Mouse (Mus musculus) ES-CJ7 (cell line): ENCODE results near the gene Lix1.

Source experiments
- DNase-seq: peaks from one replicate; pipeline ENCODE4 v3.0.0; 2011; ENCODE audit warnings: low read depth, low spot score

Lix1 gene

DNA sequence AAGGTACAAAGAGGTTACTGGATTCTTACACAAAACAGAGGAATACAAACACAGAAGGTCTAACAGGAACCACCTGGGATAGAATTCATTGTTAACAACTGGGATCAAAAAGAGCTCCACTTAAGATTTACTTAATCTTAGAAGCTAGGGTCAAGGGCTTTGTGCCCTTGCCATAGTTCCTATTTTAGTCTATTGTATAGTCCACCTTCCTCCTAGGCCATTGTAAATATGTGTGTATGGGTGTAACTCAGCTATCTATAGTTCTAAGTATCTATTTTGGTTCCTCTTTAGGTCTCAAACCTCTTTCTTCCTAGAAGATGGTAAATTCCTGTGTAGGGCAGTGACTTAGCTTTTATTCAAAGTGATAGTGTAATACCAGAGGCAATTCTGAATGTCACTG is 93.8 kb downstream of the Lix1 start:
- DNase-seq = peak; percentile 32

DNA sequence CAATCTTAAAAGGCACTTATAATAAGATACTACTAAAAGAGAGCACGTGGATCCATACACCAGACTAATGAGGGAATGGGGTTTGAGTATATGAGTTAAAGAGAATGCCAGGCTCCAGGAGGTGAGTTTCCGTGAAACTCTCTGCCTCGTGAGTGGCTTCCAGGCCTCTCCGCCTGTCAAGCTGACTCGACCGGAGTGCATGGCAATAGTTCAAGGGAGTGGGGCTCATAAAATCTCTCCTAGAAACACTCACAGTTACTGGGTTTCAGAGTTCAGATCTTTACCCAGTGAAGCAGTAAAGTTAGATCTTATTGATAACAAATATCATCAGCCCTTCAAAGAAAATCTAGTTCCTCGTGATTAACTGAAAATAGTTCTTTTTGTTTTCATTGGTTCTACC is 94.3 kb downstream of the Lix1 start:
- no peak for DNase-seq

DNA sequence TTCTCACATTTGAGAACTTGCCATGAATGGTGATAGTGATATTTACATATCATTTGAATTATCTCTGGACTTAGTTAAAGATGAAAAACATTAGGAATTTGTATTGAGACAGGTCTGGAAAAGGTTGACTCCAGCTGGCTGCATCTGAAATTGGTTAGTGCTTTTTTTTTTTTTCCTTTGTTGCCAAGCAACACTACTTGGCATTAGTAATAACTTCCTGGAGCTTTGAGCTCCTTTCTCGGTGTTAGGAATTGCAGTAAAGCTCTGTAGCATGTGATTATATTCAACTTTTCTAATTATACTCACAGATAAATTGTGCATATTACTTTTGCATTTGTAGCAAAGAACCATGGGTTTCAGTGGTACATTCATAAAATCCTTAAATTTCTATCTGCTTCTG is 96.4 kb downstream of the Lix1 start:
- DNase-seq = no peak

DNA sequence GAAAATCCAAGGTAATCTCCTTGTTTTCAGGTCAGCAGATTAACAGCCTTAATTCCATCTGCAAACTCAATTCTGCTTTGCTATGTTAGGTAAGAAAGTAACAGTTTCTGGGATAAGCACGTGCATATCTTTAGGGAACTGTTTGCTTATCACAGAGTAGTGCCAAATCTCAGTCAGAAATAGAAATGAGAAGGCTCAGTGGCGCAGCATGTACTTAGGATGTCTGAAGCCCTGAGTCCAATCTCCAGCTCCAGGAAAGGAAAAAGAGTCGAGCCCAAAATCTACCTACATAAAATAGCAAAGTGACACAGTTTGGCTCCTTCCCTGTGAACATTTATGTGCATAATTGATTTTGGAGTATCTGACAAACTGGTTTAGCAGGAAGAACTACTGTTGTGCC is 96.8 kb downstream of the Lix1 start:
- no peak for DNase-seq

DNA sequence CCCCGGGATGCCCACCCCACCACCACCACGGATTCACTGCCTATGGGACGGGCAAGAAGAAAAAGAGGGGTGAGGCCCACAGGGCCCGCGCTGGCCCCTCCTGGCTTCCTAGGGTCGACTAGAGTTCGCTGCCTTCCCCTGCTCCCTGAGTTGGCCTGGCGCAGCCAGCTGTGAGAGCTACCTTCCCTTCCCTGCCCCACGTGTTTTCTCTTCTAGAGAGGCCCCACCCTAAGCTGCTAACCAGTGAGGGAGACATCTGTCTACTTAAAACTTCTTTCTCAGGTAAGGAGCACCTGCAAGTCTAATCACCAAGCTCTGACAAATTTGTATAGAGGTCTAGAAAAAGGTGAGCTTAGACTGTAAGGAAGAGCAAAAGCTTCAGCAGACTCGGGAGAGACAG is 104.2 kb downstream of the Lix1 start:
- no peak for DNase-seq
